Mouse (Mus musculus) forebrain, postnatal 0 days (tissue): ENCODE measurements at regions not wholly inside any gene's neighbourhood (a gene's known extent, or its start where the extent isn't known, plus 50 kb on each side); places are given as distances from the start of the nearest gene placed in this dataset.

Experiments
- ATAC-seq: fragments of 200-750 bp; cut with Nextera tagmentation; 2 replicates; pipeline ENCODE4 v1.8.0; 2017; ENCODE audit warnings: mild to moderate bottlenecking, moderate library complexity
- DNase-seq: peaks from one replicate; pipeline ENCODE4 v3.0.0-alpha.2; 2015
- H3K27ac ChIP-seq: fragments of 300-500 bp; sonication (generic); 2 replicates; pipeline ENCODE4 v1.5.1; 2014; ENCODE audit warnings: low read depth, mild to moderate bottlenecking, antibody characterized with exemption, low read length, moderate library complexity, mixed read lengths
- H3K27me3 ChIP-seq: fragments of 300-500 bp; sonication (generic); 2 replicates; pipeline ENCODE4 v1.6.1; 2014; ENCODE audit warnings: mild to moderate bottlenecking, low read length, mixed read lengths; ENCODE audit not compliant: insufficient read depth
- H3K36me3 ChIP-seq: fragments of 300-500 bp; sonication (generic); 2 replicates; pipeline ENCODE4 v1.6.1; 2014; ENCODE audit warnings: mild to moderate bottlenecking, moderate library complexity; ENCODE audit not compliant: insufficient read depth
- H3K4me1 ChIP-seq: fragments of 300-500 bp; sonication (generic); 2 replicates; pipeline ENCODE4 v1.6.1; 2014; ENCODE audit warnings: antibody characterized with exemption; ENCODE audit not compliant: insufficient read depth
- H3K4me2 ChIP-seq: fragments of 300-500 bp; sonication (generic); 2 replicates; pipeline ENCODE4 v1.6.1; 2014; ENCODE audit warnings: low read depth, mild to moderate bottlenecking, moderate library complexity
- H3K4me3 ChIP-seq: fragments of 300-500 bp; sonication (generic); 2 replicates; pipeline ENCODE4 v1.5.1; 2014; ENCODE audit warnings: low read depth, low read length, mixed read lengths
- H3K9ac ChIP-seq: fragments of 300-500 bp; sonication (generic); 2 replicates; pipeline ENCODE4 v1.6.1; 2014; ENCODE audit warnings: mild to moderate bottlenecking
- H3K9me3 ChIP-seq: fragments of 300-500 bp; sonication (generic); 2 replicates; pipeline ENCODE4 v1.6.1; 2016; ENCODE audit warnings: low read length
- CTCF ChIP-seq: sonication (generic); IDR thresholded peaks from 2 replicates; pipeline ENCODE4 v1.5.1; 2016; ENCODE audit warnings: antibody characterized with exemption, control low read depth, low read depth
- WGBS: fragments of 180-500 bp; shearing (Covaris S2); extraction: QIAGEN DNeasy Blood & Tissue Kit; methylation state at CpG from one replicate; pipeline ENCODE4 v1.1.7; 2014; 5-methylcytosine and 5-hydroxymethylcytosine counted together

DNA sequence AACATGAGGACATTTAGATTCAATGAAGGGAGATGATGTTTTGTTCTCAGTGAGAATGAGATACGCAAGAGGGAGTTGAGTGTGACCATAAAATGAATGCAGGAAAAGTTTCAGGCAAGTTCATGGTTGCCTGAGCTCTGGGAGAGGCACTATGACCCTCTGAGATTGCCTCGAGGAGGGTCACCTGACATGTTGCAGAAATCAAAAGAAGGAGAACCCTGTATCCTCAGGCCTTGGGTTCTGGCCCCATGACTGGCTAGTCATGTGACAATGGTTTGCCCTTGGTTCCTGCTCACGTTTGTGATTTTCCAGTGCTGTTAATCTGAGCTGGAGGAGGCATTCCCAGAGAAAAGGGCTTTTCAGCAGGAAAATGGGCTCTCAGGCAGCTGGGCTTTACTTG lies 98.9 kb downstream of the Mab21l3 start:
- Histone ChIP-seq H3K4me3 (no peak overlapping the region), H3K9me3 (no peaks in the 10 kb centered on the region), H3K4me1 (peaks cover 5% of the 10 kb centered on the region; the same call in 1 of the 2 replicates), H3K27me3 (no peaks in the 10 kb centered on the region), H3K36me3 (no peaks in the 10 kb centered on the region), H3K4me2 (no peak overlapping the region), H3K9ac (no peak overlapping the region), H3K27ac (peak overlapping the region; percentile 40; the same call in 1 of the 2 replicates)
- ATAC-seq (no peak), DNase-seq (no peak)
- 50% methylated on average over 3 of the region's 3 CpGs for WGBS
- no peak for TF ChIP-seq CTCF

DNA sequence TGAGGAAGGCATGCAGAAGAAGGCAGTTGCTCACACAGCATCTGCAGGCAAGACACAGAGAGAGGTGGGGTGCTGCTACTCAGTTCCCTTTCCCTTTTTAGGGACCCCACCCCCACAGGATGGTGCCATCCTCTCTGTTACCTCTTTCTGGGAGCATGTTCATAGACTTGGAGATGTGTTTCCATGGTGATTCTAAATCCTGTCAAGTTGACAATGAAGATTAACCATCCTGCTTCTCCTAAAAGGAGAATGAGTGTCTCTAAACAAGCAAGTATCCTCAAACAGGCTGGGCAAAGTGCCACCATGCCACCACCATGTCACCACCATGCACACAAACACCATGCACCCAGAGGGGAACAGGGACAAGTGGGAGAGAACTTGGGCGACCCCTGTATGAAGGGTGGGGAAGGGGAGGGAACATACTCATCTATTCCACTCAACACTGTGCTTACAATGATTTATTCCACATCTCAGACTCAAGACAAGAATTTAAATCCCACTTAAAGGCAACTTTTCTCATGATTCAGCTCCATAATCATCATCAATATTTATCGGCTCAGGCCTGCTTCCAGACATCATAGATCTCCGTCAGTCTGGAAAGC lies 99.6 kb downstream of the Mab21l3 start:
- Histone ChIP-seq H3K9ac (no peak overlapping the region), H3K36me3 (no peaks in the 10 kb centered on the region), H3K4me1 (peaks cover 5% of the 10 kb centered on the region; the same call in 1 of the 2 replicates), H3K4me2 (no peak overlapping the region), H3K27ac (peak overlapping the region; percentile 40; the same call in 1 of the 2 replicates), H3K9me3 (no peaks in the 10 kb centered on the region), H3K4me3 (no peak overlapping the region), H3K27me3 (no peaks in the 10 kb centered on the region)
- 67% methylated on average over 3 of the region's 3 CpGs for WGBS
- ATAC-seq (peak; percentile 88), DNase-seq (peak; percentile 50)
- TF ChIP-seq CTCF = 0 out of 2 replicates have a peak, but pooled peaks have one; percentile 5

DNA sequence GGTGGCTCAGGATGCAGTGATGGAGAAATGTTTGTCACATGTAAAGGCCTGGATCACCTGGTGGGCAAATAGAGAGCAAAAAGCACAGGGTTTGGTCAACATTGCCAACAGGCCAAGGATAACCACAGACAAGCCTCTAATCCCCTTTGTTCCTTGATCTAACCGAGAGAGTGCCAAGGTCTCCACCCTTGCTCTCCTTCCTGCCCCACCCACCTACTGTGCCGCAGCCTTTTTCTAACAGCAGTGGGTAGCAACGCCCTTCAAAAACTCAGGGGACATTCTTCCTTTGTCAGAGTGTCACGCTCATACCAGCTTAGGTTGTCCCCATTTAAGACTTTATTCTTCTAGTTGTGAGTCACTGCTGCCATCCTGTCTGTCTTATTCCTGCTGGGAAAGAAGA lies 100.6 kb downstream of the Mab21l3 start:
- ATAC-seq (no peak), DNase-seq (no peak)
- no peak overlapping the region for H3K27ac ChIP-seq
- no peak overlapping the region for H3K4me2 ChIP-seq
- no peaks in the 10 kb centered on the region for H3K36me3 ChIP-seq
- no peaks in the 10 kb centered on the region for H3K9me3 ChIP-seq
- WGBS = 47% methylated on average over 4 of the region's 4 CpGs
- TF ChIP-seq CTCF = no peak
- H3K9ac ChIP-seq = no peak overlapping the region
- peaks cover 5% of the 10 kb centered on the region; the same call in 1 of the 2 replicates for H3K4me1 ChIP-seq
- H3K4me3 ChIP-seq = no peak overlapping the region
- no peaks in the 10 kb centered on the region for H3K27me3 ChIP-seq

DNA sequence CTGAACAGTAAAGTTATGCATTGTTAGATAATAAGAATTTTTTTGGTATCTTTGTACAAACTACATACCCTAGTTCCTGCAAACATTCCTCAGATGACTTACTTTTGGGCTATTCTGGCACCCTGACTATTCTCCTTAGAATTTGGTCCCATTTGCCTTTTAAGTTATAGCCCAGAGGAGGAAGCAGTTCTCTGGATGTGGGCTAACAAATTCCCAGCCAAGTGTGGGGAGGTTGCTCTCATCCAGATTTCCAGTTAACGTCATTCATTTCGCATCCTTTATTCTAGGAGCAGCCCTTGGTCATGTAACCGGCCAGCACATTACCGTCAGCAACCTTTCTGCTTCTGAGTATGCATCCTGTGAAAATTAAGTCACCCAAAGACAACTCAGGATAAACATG lies 107.9 kb downstream of the Mab21l3 start:
- ATAC-seq (no peak), DNase-seq (no peak)
- no peaks in the 10 kb centered on the region for H3K27me3 ChIP-seq
- H3K4me2 ChIP-seq = no peak overlapping the region
- no peak overlapping the region for H3K27ac ChIP-seq
- 87% methylated on average over 4 of the region's 4 CpGs for WGBS
- TF ChIP-seq CTCF = no peak
- no peaks in the 10 kb centered on the region for H3K36me3 ChIP-seq
- H3K4me3 ChIP-seq = no peak overlapping the region
- no peaks in the 10 kb centered on the region for H3K9me3 ChIP-seq
- no peaks in the 10 kb centered on the region for H3K4me1 ChIP-seq
- no peak overlapping the region for H3K9ac ChIP-seq

DNA sequence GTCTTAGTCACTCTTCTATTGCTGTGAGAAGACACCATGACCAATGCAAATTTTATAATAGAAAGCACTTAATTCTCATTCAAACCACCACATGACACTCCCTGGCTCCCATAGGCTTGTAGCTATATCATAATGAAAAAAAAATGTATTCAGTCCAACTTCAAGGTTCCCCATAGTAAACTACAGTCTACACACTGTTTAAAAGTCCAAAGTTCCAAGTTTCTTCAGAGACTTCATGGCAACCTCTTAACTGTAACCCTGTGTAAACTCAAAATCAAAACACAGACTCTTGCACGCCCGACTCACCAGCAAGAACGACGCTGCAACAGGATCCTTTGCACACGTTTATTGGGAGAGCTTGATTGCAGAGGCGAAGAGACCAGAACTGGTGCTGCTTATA lies 111.6 kb downstream of the Mab21l3 start:
- no peak overlapping the region for H3K4me2 ChIP-seq
- no peak overlapping the region for H3K4me3 ChIP-seq
- ATAC-seq = no peak
- TF ChIP-seq CTCF = no peak
- DNase-seq = no peak
- 0 out of 2 replicates have a peak, but pooled peaks cover 4% of the 10 kb centered on the region for H3K9me3 ChIP-seq
- no peak overlapping the region for H3K27ac ChIP-seq
- H3K4me1 ChIP-seq = no peaks in the 10 kb centered on the region
- WGBS = 91% methylated on average over 6 of the region's 6 CpGs
- H3K9ac ChIP-seq = no peak overlapping the region
- H3K36me3 ChIP-seq = no peaks in the 10 kb centered on the region
- H3K27me3 ChIP-seq = no peaks in the 10 kb centered on the region

DNA sequence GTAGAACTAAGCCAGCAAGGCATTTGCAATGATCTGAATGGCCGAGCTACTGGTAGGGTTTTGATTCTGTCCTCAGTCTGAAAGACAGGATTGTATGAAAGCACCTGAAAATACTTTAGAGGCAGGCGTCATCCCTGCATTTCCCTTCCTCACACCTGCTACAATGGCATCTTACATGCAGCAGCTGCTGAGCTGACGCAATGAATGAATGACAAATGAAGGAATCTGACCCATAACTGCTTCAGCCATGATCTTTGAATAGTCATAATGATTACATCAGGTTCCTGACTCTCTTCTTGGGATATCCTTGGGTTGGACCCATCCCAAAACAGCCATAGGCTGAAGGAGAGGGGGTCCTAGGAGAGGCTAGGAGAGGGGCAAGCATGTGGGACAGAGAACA lies 119.7 kb downstream of the Mab21l3 start:
- ATAC-seq (no peak), DNase-seq (no peak)
- H3K27me3 ChIP-seq = no peaks in the 10 kb centered on the region
- H3K27ac ChIP-seq = no peak overlapping the region
- H3K36me3 ChIP-seq = no peaks in the 10 kb centered on the region
- no peaks in the 10 kb centered on the region for H3K4me1 ChIP-seq
- H3K4me2 ChIP-seq = no peak overlapping the region
- no peak overlapping the region for H3K4me3 ChIP-seq
- no peak for TF ChIP-seq CTCF
- 82% methylated on average over 3 of the region's 3 CpGs for WGBS
- H3K9me3 ChIP-seq = 0 out of 2 replicates have a peak, but pooled peaks cover 4% of the 10 kb centered on the region
- H3K9ac ChIP-seq = no peak overlapping the region

DNA sequence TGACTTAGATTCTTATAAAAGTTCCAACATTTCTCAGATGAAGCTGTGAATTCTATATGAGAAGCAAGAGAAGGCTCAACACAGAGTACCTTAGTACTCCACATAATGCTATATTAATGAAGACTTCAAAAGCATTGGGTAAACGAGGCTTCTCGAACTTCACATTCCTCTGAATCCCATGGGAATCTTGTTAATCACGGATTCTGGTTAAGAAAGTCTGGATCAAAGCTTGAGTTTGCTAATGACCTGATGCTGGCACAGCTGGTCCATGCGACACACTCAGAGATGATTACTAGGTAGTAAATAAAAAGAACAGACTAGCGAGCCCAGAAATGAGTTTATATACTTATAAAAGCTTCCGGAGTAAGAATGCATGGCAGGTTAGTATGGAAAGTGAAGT lies 118.4 kb upstream of the Atp1a1 start:
- ATAC-seq (no peak), DNase-seq (no peak)
- Histone ChIP-seq H3K4me2 (no peak overlapping the region), H3K9ac (no peak overlapping the region), H3K36me3 (no peaks in the 10 kb centered on the region), H3K27ac (no peak overlapping the region), H3K9me3 (no peaks in the 10 kb centered on the region), H3K27me3 (no peaks in the 10 kb centered on the region), H3K4me1 (no peaks in the 10 kb centered on the region), H3K4me3 (no peak overlapping the region)
- 24% methylated on average over 6 of the region's 6 CpGs for WGBS
- TF ChIP-seq CTCF = no peak
